Mouse (Mus musculus): ENCODE data around the gene Spice1. TPM values are rescaled to one million over a fixed set of nuclear protein-coding genes. Genes with fewer than 3 reads are reported as not detected.

Spice1 gene
- polyA plus RNA-seq, 1 experiment, result 3.1 TPM

DNA sequence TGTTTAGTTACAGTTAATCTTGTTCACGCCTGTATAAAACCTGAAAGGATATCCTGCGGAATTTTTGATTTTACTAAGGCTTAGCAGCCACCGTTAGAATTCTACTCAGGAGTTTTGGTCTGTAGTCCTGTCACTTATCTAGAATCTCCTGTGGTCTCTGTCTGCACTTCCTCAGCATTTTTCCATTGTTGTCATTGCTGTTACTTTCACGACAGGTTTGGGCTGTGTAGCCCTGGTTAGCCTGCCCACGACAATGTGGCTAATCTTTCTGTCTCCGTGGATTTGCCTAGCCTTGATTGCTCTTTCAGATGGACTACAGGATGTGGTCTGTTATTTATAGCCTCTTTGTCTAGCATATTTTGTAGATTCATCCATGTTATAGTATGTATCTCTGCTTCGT is 9.4 kb downstream of the Spice1 start:
- H3K79me2 ChIP-seq (ENCODE audit: control insufficient read depth, insufficient read depth), result no peaks in the 10 kb centered on the region
- no peak overlapping the region for H3K4me3 ChIP-seq (ENCODE audit: insufficient read depth, poor library complexity, severe bottlenecking)
- H3ac ChIP-seq (ENCODE audit: control insufficient read depth, insufficient read length, low read depth), result no peak overlapping the region
- peaks cover 12% of the 10 kb centered on the region for H3K36me3 ChIP-seq (ENCODE audit: control insufficient read depth, insufficient read depth)
- H3K27me3 ChIP-seq (ENCODE audit: control insufficient read depth, insufficient read depth, insufficient read length), result no peaks in the 10 kb centered on the region
- no peaks in the 10 kb centered on the region for H3K79me3 ChIP-seq (ENCODE audit: low read depth)
- TF ChIP-seq FOSL1 (IDR thresholded peaks at IDR 0.05; ENCODE audit: insufficient read depth, low read length, poor library complexity, severe bottlenecking), result no peak
- no peak for TF ChIP-seq MYOD1 (IDR thresholded peaks at IDR 0.05; ENCODE audit: control insufficient read depth, insufficient read length, low read depth)
- TF ChIP-seq CTCF (IDR thresholded peaks at IDR 0.05; ENCODE audit: control insufficient read depth, insufficient read depth, insufficient read length), result no peak
- TF ChIP-seq USF1 (IDR thresholded peaks at IDR 0.05; ENCODE audit: low read depth), result no peak
- TF ChIP-seq MYOG (IDR thresholded peaks at IDR 0.05; ENCODE audit: control insufficient read depth, extremely low read depth, insufficient read length), result no peak
- TF ChIP-seq CEBPB (IDR thresholded peaks at IDR 0.05; ENCODE audit: low read depth), result no peak
- TF ChIP-seq MAX (IDR thresholded peaks at IDR 0.05), result no peak

GRCm38 (mm10) chr16:44357571-44358268 is 10.8 kb downstream of the Spice1 start:
- Histone ChIP-seq H3K36me3 (ENCODE audit: control insufficient read depth, insufficient read depth) (peaks cover 12% of the 10 kb centered on the region), H3K27me3 (ENCODE audit: control insufficient read depth, insufficient read depth, insufficient read length) (no peaks in the 10 kb centered on the region), H3K4me3 (ENCODE audit: insufficient read depth, poor library complexity, severe bottlenecking) (no peak overlapping the region), H3ac (ENCODE audit: control insufficient read depth, insufficient read length, low read depth) (no peak overlapping the region), H3K79me2 (ENCODE audit: control insufficient read depth, insufficient read depth) (no peaks in the 10 kb centered on the region), H3K79me3 (ENCODE audit: low read depth) (no peaks in the 10 kb centered on the region)
- no peak for TF ChIP-seq CEBPB (IDR thresholded peaks at IDR 0.05; ENCODE audit: low read depth)
- no peak for TF ChIP-seq CTCF (IDR thresholded peaks at IDR 0.05; ENCODE audit: control insufficient read depth, insufficient read depth, insufficient read length)
- no peak for TF ChIP-seq MYOG (IDR thresholded peaks at IDR 0.05; ENCODE audit: control insufficient read depth, extremely low read depth, insufficient read length)
- TF ChIP-seq MYOD1 (IDR thresholded peaks at IDR 0.05; ENCODE audit: control insufficient read depth, insufficient read length, low read depth), result no peak
- no peak for TF ChIP-seq USF1 (IDR thresholded peaks at IDR 0.05; ENCODE audit: low read depth)

DNA sequence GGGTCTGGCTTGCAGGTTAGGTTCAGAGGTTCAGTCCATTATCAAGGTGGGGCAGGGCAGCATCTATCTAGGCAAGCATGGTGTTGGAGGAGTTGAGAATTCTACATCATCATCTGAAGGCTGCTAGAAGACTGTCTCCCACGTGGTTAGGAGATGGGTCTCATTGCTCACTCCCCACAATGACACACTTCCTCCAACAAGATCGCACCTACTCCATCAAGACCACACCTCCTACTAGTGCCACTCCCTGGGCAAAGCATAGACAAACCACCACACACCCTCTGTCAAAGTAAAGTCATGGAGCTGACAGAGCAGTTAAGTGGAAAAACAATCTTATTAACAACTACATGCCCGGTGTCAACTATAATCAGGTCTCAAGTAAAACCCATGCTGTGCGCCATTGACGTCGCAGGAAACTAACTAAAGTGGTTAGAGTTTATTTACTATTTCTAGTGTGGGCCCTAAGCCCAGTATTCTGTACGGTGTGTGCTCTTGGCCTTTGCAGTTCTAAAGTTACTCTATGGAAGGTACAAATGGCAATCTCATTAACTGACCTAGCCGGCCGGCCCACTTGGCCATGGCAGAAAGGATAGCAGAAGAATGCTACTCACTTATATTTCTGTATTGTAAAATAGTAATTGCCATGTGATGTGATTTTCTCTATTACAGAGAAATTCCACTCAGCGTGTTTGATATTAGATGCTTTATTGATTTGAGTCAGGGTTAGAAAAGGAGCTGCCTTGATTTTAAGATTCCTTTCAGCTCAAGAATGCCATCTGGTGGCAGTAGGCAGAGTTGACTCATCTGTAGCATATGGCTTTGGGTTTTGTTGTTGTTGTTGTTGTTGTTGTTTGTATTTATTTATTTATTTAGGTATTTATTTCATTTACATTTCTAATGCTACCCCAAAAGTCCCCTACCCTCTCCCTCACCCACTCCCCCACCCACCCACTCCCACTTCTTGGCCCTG is 15.3 kb downstream of the Spice1 start:
- H3K27me3 ChIP-seq (ENCODE audit: control insufficient read depth, insufficient read depth, insufficient read length), result no peaks in the 10 kb centered on the region
- TF ChIP-seq CEBPB (IDR thresholded peaks at IDR 0.05; ENCODE audit: low read depth), result no peak
- TF ChIP-seq MAX (IDR thresholded peaks at IDR 0.05), result no peak
- no peak for TF ChIP-seq MYOG (IDR thresholded peaks at IDR 0.05; ENCODE audit: control insufficient read depth, extremely low read depth, insufficient read length)
- no peak for TF ChIP-seq FOSL1 (IDR thresholded peaks at IDR 0.05; ENCODE audit: insufficient read depth, low read length, poor library complexity, severe bottlenecking)
- TF ChIP-seq CTCF (IDR thresholded peaks at IDR 0.05; ENCODE audit: control insufficient read depth, insufficient read depth, insufficient read length), result no peak
- no peak for TF ChIP-seq MYOD1 (IDR thresholded peaks at IDR 0.05; ENCODE audit: control insufficient read depth, insufficient read length, low read depth)
- no peak for TF ChIP-seq USF1 (IDR thresholded peaks at IDR 0.05; ENCODE audit: low read depth)
- no peak overlapping the region for H3ac ChIP-seq (ENCODE audit: control insufficient read depth, insufficient read length, low read depth)
- H3K4me3 ChIP-seq (ENCODE audit: insufficient read depth, poor library complexity, severe bottlenecking), result no peak overlapping the region
- peaks cover 28% of the 10 kb centered on the region for H3K36me3 ChIP-seq (ENCODE audit: control insufficient read depth, insufficient read depth)
- no peaks in the 10 kb centered on the region for H3K79me2 ChIP-seq (ENCODE audit: control insufficient read depth, insufficient read depth)
- no peaks in the 10 kb centered on the region for H3K79me3 ChIP-seq (ENCODE audit: low read depth)

DNA sequence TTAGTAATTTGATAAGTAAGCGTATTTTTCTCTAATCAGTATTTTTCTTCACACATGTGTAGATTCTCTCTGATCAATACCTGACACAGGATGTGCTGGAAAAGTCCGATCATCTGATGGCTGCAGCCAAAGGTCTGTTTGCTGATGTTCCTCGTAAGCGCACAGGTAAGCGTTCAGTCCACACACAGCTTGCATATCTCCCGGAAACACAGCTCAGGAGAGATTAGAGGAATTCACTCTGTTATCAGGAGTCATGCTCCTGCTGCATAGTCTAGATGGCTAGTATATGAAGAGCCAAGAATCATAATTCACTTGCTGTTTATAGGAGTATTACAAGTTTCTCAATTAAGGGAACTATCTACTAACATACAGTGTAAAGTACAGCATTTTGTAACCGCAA is 18.6 kb downstream of the Spice1 start:
- Histone ChIP-seq H3K4me3 (ENCODE audit: insufficient read depth, poor library complexity, severe bottlenecking) (no peak overlapping the region), H3K27me3 (ENCODE audit: control insufficient read depth, insufficient read depth, insufficient read length) (no peaks in the 10 kb centered on the region), H3K79me3 (ENCODE audit: low read depth) (no peaks in the 10 kb centered on the region), H3K36me3 (ENCODE audit: control insufficient read depth, insufficient read depth) (peaks cover 22% of the 10 kb centered on the region), H3ac (ENCODE audit: control insufficient read depth, insufficient read length, low read depth) (no peak overlapping the region), H3K79me2 (ENCODE audit: control insufficient read depth, insufficient read depth) (no peaks in the 10 kb centered on the region)
- TF ChIP-seq CTCF (IDR thresholded peaks at IDR 0.05; ENCODE audit: control insufficient read depth, insufficient read depth, insufficient read length) (no peak), MYOD1 (IDR thresholded peaks at IDR 0.05; ENCODE audit: control insufficient read depth, insufficient read length, low read depth) (no peak), CEBPB (IDR thresholded peaks at IDR 0.05; ENCODE audit: low read depth) (no peak), FOSL1 (IDR thresholded peaks at IDR 0.05; ENCODE audit: insufficient read depth, low read length, poor library complexity, severe bottlenecking) (no peak), USF1 (IDR thresholded peaks at IDR 0.05; ENCODE audit: low read depth) (no peak), MAX (IDR thresholded peaks at IDR 0.05) (no peak), MYOG (IDR thresholded peaks at IDR 0.05; ENCODE audit: control insufficient read depth, extremely low read depth, insufficient read length) (no peak)

DNA sequence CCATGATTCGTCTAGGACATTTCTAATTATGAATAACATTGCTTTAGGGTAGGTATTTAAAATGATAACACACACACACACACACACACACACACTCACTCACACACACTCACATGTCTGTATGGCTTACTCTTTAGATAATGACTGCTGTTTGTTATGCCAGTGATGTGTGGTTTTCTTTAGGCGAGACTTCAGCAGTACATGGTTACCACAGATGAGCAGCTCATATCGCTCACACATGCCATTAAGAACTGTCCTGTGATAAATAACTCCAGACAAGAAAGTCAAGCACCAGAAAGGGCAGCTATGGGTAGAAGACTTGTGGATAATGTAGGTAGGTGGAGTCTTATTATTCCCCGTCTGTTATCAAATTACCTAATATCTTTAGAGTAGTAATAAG is 28.5 kb downstream of the Spice1 start:
- Histone ChIP-seq H3K79me2 (ENCODE audit: control insufficient read depth, insufficient read depth) (no peaks in the 10 kb centered on the region), H3ac (ENCODE audit: control insufficient read depth, insufficient read length, low read depth) (no peak overlapping the region), H3K27me3 (ENCODE audit: control insufficient read depth, insufficient read depth, insufficient read length) (no peaks in the 10 kb centered on the region), H3K4me3 (ENCODE audit: insufficient read depth, poor library complexity, severe bottlenecking) (no peak overlapping the region), H3K36me3 (ENCODE audit: control insufficient read depth, insufficient read depth) (no peaks in the 10 kb centered on the region), H3K79me3 (ENCODE audit: low read depth) (no peaks in the 10 kb centered on the region)
- no peak for TF ChIP-seq USF1 (IDR thresholded peaks at IDR 0.05; ENCODE audit: low read depth)
- TF ChIP-seq MYOG (IDR thresholded peaks at IDR 0.05; ENCODE audit: control insufficient read depth, extremely low read depth, insufficient read length), result no peak
- TF ChIP-seq MAX (IDR thresholded peaks at IDR 0.05), result no peak
- TF ChIP-seq FOSL1 (IDR thresholded peaks at IDR 0.05; ENCODE audit: insufficient read depth, low read length, poor library complexity, severe bottlenecking), result no peak
- TF ChIP-seq CTCF (IDR thresholded peaks at IDR 0.05; ENCODE audit: control insufficient read depth, insufficient read depth, insufficient read length), result no peak
- TF ChIP-seq CEBPB (IDR thresholded peaks at IDR 0.05; ENCODE audit: low read depth), result no peak
- TF ChIP-seq MYOD1 (IDR thresholded peaks at IDR 0.05; ENCODE audit: control insufficient read depth, insufficient read length, low read depth), result no peak

Measured in C2C12 (cell line).